Mouse (Mus musculus): ENCODE data around the gene Coa4. TPM values are rescaled to one million over a fixed set of nuclear protein-coding genes. Genes with fewer than 3 reads are reported as not detected.

Coa4 gene
- polyA plus RNA-seq, 1 experiment from 2014 or later = 17.2 TPM

GRCm38 (mm10) chr7:100514573-100514972, 22.3 kb upstream of the Coa4 start, which contains the start of gene Dnajb13:
Gene Dnajb13 (minus strand): TSS chr7:100514960.
- Histone ChIP-seq H3K27me3 (0 out of 2 replicates have a peak, but pooled peaks cover 4% of the 10 kb centered on the region), H3K4me3 (no peak within 1 kb of the TSS), H3K4me2 (peak within 1 kb of the TSS; percentile 26), H3K4me1 (replicated peaks) (peaks cover 4% of the 10 kb centered on the region; the same call in 1 of the 2 replicates), H3K9me3 (no peaks in the 10 kb centered on the region), H3K9ac (no peak within 1 kb of the TSS), H3K36me3 (no peaks in the 10 kb centered on the region), H3K27ac (no peak within 1 kb of the TSS)
- ATAC-seq (ENCODE audit: low FRiP score) = peak; percentile 68
- 45% methylated on average over 11 of the region's 11 CpGs for WGBS

DNA sequence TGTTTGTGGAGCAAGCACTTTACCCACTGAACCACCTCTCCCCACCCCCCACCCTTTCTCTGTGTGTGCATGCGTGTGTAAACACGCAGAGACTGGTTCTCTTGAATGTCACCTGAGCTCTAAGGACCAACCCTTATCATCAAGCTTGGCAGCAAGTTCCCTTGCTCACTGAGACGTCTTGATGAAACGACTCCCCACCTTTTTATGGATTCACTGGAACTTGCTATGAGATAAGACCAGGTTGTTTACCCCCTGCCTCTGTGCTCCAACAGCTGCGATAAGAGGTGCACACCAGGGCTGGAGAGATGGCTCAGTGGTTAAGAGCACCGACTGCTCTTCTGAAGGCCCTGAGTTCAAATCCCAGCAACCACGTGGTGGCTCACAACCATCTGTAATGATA, 16.7 kb upstream of the Coa4 start:
- no peaks in the 10 kb centered on the region for H3K36me3 ChIP-seq
- H3K4me3 ChIP-seq = no peak overlapping the region
- no peaks in the 10 kb centered on the region for H3K9me3 ChIP-seq
- H3K27ac ChIP-seq = no peak overlapping the region
- no peak overlapping the region for H3K4me2 ChIP-seq
- WGBS = 73% methylated on average over 7 of the region's 7 CpGs
- H3K4me1 ChIP-seq (replicated peaks) = no peaks in the 10 kb centered on the region
- no peak overlapping the region for H3K9ac ChIP-seq
- no peak for ATAC-seq (ENCODE audit: low FRiP score)
- H3K27me3 ChIP-seq = no peaks in the 10 kb centered on the region

GRCm38 (mm10) chr7:100520663-100521285, 16.1 kb upstream of the Coa4 start:
- Histone ChIP-seq H3K4me2 (no peak overlapping the region), H3K4me1 (replicated peaks) (no peaks in the 10 kb centered on the region), H3K36me3 (no peaks in the 10 kb centered on the region), H3K27me3 (no peaks in the 10 kb centered on the region), H3K9me3 (no peaks in the 10 kb centered on the region), H3K9ac (no peak overlapping the region), H3K27ac (no peak overlapping the region), H3K4me3 (no peak overlapping the region)
- 24% methylated on average over 10 of the region's 10 CpGs for WGBS
- ATAC-seq (ENCODE audit: low FRiP score) = peak; percentile 10; the same call in 1 of the 2 replicates

- Histone ChIP-seq H3K27ac (no peak overlapping the region), H3K4me3 (no peak overlapping the region), H3K4me1 (replicated peaks) (no peaks in the 10 kb centered on the region), H3K36me3 (no peaks in the 10 kb centered on the region), H3K9me3 (no peaks in the 10 kb centered on the region), H3K9ac (no peak overlapping the region), H3K4me2 (no peak overlapping the region), H3K27me3 (no peaks in the 10 kb centered on the region)
- no peak for ATAC-seq (ENCODE audit: low FRiP score)
- WGBS = 83% methylated on average over 3 of the region's 3 CpGs
These were observed 14.6 kb upstream of the Coa4 start for GRCm38 (mm10) chr7:100522222-100522621.

DNA sequence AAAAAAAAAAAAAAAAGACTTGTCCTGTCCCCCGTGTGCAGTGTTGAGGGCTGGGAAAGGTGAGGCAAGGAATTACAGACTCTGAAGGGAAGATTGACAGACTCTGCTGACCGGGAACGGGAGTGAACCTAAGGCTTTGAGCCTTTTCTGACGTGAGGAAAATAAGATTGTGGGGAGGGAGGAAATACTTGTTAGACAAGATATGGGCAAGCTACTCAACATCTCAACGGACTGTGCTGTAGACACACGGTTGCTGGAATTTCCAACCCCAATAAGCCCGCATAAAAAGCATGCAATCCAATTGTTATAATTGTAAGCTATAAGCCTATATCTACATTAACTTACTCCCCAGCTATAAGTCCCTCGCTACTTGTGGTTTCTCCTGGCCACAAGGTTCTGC, 12.2 kb upstream of the Coa4 start:
- Histone ChIP-seq H3K4me3 (no peak overlapping the region), H3K4me1 (replicated peaks) (0 out of 2 replicates have a peak, but pooled peaks cover 4% of the 10 kb centered on the region), H3K27ac (no peak overlapping the region), H3K36me3 (no peaks in the 10 kb centered on the region), H3K9me3 (no peaks in the 10 kb centered on the region), H3K9ac (no peak overlapping the region), H3K4me2 (no peak overlapping the region), H3K27me3 (no peaks in the 10 kb centered on the region)
- no peak for ATAC-seq (ENCODE audit: low FRiP score)
- WGBS = 80% methylated on average over 8 of the region's 8 CpGs

DNA sequence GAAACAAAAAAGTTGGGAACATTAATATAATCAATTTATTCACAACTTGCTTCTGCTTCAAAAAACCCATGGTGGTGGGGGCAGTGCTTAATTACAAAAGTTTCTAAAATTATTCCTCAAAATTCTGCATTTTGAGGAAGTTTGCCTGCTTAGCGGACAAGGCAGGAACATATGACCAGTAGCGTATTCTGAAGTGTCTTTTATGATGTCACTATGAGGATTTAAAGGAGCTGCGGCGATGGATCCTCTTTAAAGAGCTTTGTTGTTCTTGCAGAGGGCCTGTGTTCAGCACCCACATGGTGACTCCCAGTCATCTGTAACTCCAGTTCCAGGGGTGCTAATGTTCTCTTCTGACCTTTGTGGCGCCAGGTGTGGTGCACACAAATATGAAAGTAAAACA, 6.1 kb upstream of the Coa4 start:
- H3K36me3 ChIP-seq = no peaks in the 10 kb centered on the region
- no peak overlapping the region for H3K4me2 ChIP-seq
- H3K27me3 ChIP-seq = no peaks in the 10 kb centered on the region
- 91% methylated on average over 5 of the region's 5 CpGs for WGBS
- H3K9ac ChIP-seq = no peak overlapping the region
- H3K9me3 ChIP-seq = no peaks in the 10 kb centered on the region
- H3K4me3 ChIP-seq = no peak overlapping the region
- H3K4me1 ChIP-seq (replicated peaks) = 0 out of 2 replicates have a peak, but pooled peaks cover 4% of the 10 kb centered on the region
- no peak overlapping the region for H3K27ac ChIP-seq
- no peak for ATAC-seq (ENCODE audit: low FRiP score)

GRCm38 (mm10) chr7:100533503-100533902, 3.4 kb upstream of the Coa4 start:
- no peaks in the 10 kb centered on the region for H3K27me3 ChIP-seq
- no peak overlapping the region for H3K4me2 ChIP-seq
- 69% methylated on average over 2 of the region's 2 CpGs for WGBS
- H3K4me3 ChIP-seq = no peak overlapping the region
- no peak for ATAC-seq (ENCODE audit: low FRiP score)
- peaks cover 11% of the 10 kb centered on the region for H3K4me1 ChIP-seq (replicated peaks)
- no peaks in the 10 kb centered on the region for H3K36me3 ChIP-seq
- no peaks in the 10 kb centered on the region for H3K9me3 ChIP-seq
- no peak overlapping the region for H3K27ac ChIP-seq
- peak overlapping the region; percentile 35; the same call in 1 of the 2 replicates for H3K9ac ChIP-seq

- H3K27ac ChIP-seq = no peak overlapping the region
- peaks cover 11% of the 10 kb centered on the region for H3K4me1 ChIP-seq (replicated peaks)
- no peaks in the 10 kb centered on the region for H3K9me3 ChIP-seq
- 86% methylated on average over 3 of the region's 3 CpGs for WGBS
- no peaks in the 10 kb centered on the region for H3K27me3 ChIP-seq
- no peak overlapping the region for H3K4me2 ChIP-seq
- H3K36me3 ChIP-seq = peaks cover 6% of the 10 kb centered on the region
- H3K4me3 ChIP-seq = no peak overlapping the region
- ATAC-seq (ENCODE audit: low FRiP score) = no peak
- no peak overlapping the region for H3K9ac ChIP-seq
These were observed 2.7 kb upstream of the Coa4 start for GRCm38 (mm10) chr7:100534216-100534615.

DNA sequence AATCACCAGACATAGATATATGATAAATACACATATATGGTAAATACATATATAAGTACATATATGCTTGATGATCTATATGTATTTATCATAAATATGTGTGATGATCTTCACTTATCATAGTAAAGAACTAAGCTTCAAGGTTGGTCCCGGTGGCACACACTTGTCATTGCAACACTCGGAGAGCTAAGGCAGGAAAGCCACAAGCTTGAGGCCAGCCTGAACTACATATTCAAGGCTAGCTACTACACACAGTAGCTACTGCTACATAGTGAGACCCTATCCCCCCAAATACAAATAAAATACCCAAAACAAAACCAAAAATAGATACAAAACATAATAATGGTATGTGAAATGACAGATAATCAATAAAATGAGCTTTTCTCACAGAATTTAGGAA, 1.0 kb upstream of the Coa4 start:
- Histone ChIP-seq H3K9ac (no peak overlapping the region), H3K27me3 (no peaks in the 10 kb centered on the region), H3K4me3 (no peak overlapping the region), H3K4me1 (replicated peaks) (peaks cover 11% of the 10 kb centered on the region), H3K4me2 (peak overlapping the region; percentile 70; the same call in 1 of the 2 replicates), H3K27ac (no peak overlapping the region), H3K36me3 (peaks cover 17% of the 10 kb centered on the region), H3K9me3 (no peaks in the 10 kb centered on the region)
- no peak for ATAC-seq (ENCODE audit: low FRiP score)
- 82% methylated on average over 2 of the region's 2 CpGs for WGBS

- Histone ChIP-seq H3K9ac (peak overlapping the region; percentile 83), H3K4me1 (replicated peaks) (peaks cover 11% of the 10 kb centered on the region), H3K36me3 (peaks cover 17% of the 10 kb centered on the region), H3K4me2 (peak overlapping the region; percentile 70), H3K27ac (peak overlapping the region; percentile 92), H3K9me3 (no peaks in the 10 kb centered on the region), H3K4me3 (peak overlapping the region; percentile 67), H3K27me3 (no peaks in the 10 kb centered on the region)
- no peak for ATAC-seq (ENCODE audit: low FRiP score)
- WGBS = 34% methylated on average over 7 of the region's 7 CpGs
These were observed 640 bp downstream of the Coa4 start for GRCm38 (mm10) chr7:100537519-100537902.

DNA sequence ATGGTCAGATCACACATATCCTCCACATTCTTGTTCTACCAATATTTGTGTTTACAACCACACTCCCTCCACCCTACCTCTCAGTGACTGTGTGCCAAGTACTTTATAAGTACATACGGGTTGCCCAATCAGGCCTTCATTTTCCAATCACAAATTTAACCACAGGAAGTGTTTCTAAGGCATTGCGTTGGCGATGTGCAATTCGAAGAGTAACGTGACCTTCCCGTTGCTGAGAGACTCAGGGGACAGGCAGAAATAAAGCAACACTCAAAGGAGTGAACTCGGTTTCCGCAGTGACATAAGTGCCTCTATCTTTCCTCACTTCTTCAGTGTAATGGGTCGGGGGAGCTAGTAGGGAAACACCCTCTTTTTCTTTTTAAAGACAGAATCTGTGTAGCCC, 2.6 kb downstream of the Coa4 start:
- 97% methylated on average over 9 of the region's 9 CpGs for WGBS
- no peak overlapping the region for H3K27ac ChIP-seq
- peaks cover 17% of the 10 kb centered on the region for H3K36me3 ChIP-seq
- peaks cover 11% of the 10 kb centered on the region for H3K4me1 ChIP-seq (replicated peaks)
- ATAC-seq (ENCODE audit: low FRiP score) = no peak
- H3K27me3 ChIP-seq = no peaks in the 10 kb centered on the region
- H3K4me2 ChIP-seq = no peak overlapping the region
- no peaks in the 10 kb centered on the region for H3K9me3 ChIP-seq
- H3K4me3 ChIP-seq = no peak overlapping the region
- H3K9ac ChIP-seq = no peak overlapping the region

GRCm38 (mm10) chr7:100544437-100544836, 7.6 kb downstream of the Coa4 start:
- no peaks in the 10 kb centered on the region for H3K9me3 ChIP-seq
- no peak overlapping the region for H3K27ac ChIP-seq
- no peaks in the 10 kb centered on the region for H3K27me3 ChIP-seq
- no peak overlapping the region for H3K4me3 ChIP-seq
- ATAC-seq (ENCODE audit: low FRiP score) = no peak
- H3K36me3 ChIP-seq = peaks cover 32% of the 10 kb centered on the region
- no peak overlapping the region for H3K4me2 ChIP-seq
- WGBS = 80% methylated on average over 1 of the region's 1 CpGs
- no peak overlapping the region for H3K9ac ChIP-seq
- H3K4me1 ChIP-seq (replicated peaks) = no peaks in the 10 kb centered on the region

DNA sequence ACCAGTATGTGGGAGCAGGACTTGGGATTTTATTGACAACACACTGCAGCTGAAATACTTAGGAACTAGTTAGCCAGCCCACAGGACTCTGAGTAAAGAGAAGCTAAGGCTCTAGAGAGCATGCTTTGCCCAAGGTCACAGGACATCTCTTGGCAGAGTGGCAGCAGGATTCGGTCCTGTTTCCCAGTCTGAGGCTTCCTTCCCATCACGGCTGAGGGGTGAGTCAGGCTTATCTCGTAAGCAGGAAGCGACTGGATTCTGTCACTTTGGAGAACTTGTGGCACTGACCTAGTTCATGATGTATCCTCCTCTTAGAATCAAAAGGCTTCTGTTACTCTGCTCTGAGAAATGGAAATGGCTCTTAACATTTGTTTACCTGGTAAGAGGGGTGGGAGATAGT, 10.8 kb downstream of the Coa4 start:
- Histone ChIP-seq H3K4me3 (no peak overlapping the region), H3K9me3 (no peaks in the 10 kb centered on the region), H3K4me1 (replicated peaks) (no peaks in the 10 kb centered on the region), H3K4me2 (no peak overlapping the region), H3K27me3 (no peaks in the 10 kb centered on the region), H3K36me3 (peaks cover 27% of the 10 kb centered on the region), H3K27ac (no peak overlapping the region), H3K9ac (no peak overlapping the region)
- 92% methylated on average over 4 of the region's 4 CpGs for WGBS
- ATAC-seq (ENCODE audit: low FRiP score) = no peak
